Mouse (Mus musculus) cerebellum, adult 2 months (tissue): ENCODE measurements around the gene Ror1.

Source experiments
- CTCF ChIP-seq: fragments of 200-500 bp; IDR thresholded peaks from 2 replicates; pipeline ENCODE4 v1.5.1; 2011; ENCODE audit warnings: low read depth, mild to moderate bottlenecking, control low read depth, low read length, moderate library complexity, borderline replicate concordance; ENCODE audit not compliant: insufficient read depth
- POLR2A ChIP-seq: fragments of 200-500 bp; IDR thresholded peaks from 2 replicates; pipeline ENCODE4 v1.6.1; 2011; ENCODE audit warnings: low read length, control low read depth, borderline replicate concordance; ENCODE audit not compliant: insufficient read depth

GRCm38 (mm10) chr4:100236339-100236738 lies 140.7 kb downstream of the Ror1 start:
- no peak for TF ChIP-seq CTCF
- TF ChIP-seq POLR2A = no peak
